Mouse (Mus musculus) embryonic facial prominence, embryonic 15.5 days (tissue): ENCODE measurements at regions not wholly inside any gene's neighbourhood (a gene's known extent, or its start where the extent isn't known, plus 50 kb on each side); places are given as distances from the start of the nearest gene placed in this dataset.

Experiments used
- ATAC-seq: fragments of 200-750 bp; cut with Nextera tagmentation; 2 replicates; pipeline ENCODE4 v1.8.0; 2017; ENCODE audit warnings: low read depth, moderate TSS enrichment; ENCODE audit not compliant: insufficient number of reproducible peaks, low FRiP score, low TSS enrichment
- H3K27ac ChIP-seq: fragments of 300-500 bp; sonication (generic); replicated peaks from 2 replicates; pipeline ENCODE4 v1.5.1; 2015; ENCODE audit warnings: mild to moderate bottlenecking, inconsistent platforms
- H3K27me3 ChIP-seq: fragments of 300-500 bp; sonication (generic); 2 replicates; pipeline ENCODE4 v1.6.1; 2015; ENCODE audit warnings: inconsistent platforms
- H3K36me3 ChIP-seq: fragments of 300-500 bp; sonication (generic); 2 replicates; pipeline ENCODE4 v1.6.1; 2015; ENCODE audit warnings: mild to moderate bottlenecking, inconsistent platforms
- H3K4me1 ChIP-seq: fragments of 300-500 bp; sonication (generic); 2 replicates; pipeline ENCODE4 v1.6.1; 2015; ENCODE audit warnings: inconsistent platforms
- H3K4me2 ChIP-seq: fragments of 300-500 bp; sonication (generic); replicated peaks from 2 replicates; pipeline ENCODE4 v1.6.1; 2015; ENCODE audit warnings: mild to moderate bottlenecking, inconsistent platforms
- H3K4me3 ChIP-seq: fragments of 300-500 bp; sonication (generic); replicated peaks from 2 replicates; pipeline ENCODE4 v1.5.1; 2015; ENCODE audit warnings: mild to moderate bottlenecking, inconsistent platforms
- H3K9ac ChIP-seq: fragments of 300-500 bp; sonication (generic); 2 replicates; pipeline ENCODE4 v1.6.1; 2015; ENCODE audit warnings: inconsistent platforms
- H3K9me3 ChIP-seq: fragments of 300-500 bp; sonication (generic); replicated peaks from 2 replicates; pipeline ENCODE4 v1.6.1; 2016; ENCODE audit warnings: inconsistent platforms
- WGBS: fragments of 180-500 bp; shearing (Covaris S2); methylation state at CpG from one replicate; pipeline ENCODE4 v1.1.7; 2015; 5-methylcytosine and 5-hydroxymethylcytosine counted together

GRCm38 (mm10) chr12:12620316-12620715, 321.4 kb downstream of the Mycn start:
- H3K9ac ChIP-seq: no peak overlapping the region
- H3K36me3 ChIP-seq: no peaks in the 10 kb centered on the region
- no peak overlapping the region for H3K27ac ChIP-seq
- H3K4me1 ChIP-seq: peaks cover 4% of the 10 kb centered on the region
- H3K27me3 ChIP-seq: no peaks in the 10 kb centered on the region
- no peak overlapping the region for H3K4me2 ChIP-seq
- WGBS: 72% methylated on average over 5 of the region's 5 CpGs
- no peaks in the 10 kb centered on the region for H3K9me3 ChIP-seq
- ATAC-seq: no peak
- H3K4me3 ChIP-seq: no peak overlapping the region

DNA sequence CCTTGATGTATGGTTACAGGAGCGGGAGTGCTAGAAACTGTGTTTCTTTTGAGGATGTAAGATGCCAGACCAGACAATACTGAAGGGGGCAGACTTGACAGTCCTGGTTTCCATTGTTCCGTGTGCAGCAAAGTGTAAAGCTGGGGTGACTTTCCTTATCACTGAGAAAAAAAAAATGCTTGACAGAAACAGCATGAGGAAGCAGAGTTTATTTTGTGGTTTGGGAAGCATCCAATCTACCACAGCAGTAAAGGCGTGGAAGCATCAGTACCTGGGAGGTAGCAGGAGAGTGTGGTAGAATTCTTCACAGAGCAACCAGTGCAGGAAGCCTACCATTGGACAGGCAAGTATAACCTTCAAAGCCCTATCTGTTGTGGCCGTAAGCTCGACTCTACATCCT, 322.3 kb downstream of the Mycn start:
- H3K27ac ChIP-seq: no peak overlapping the region
- H3K4me3 ChIP-seq: no peak overlapping the region
- H3K9ac ChIP-seq: no peak overlapping the region
- no peaks in the 10 kb centered on the region for H3K36me3 ChIP-seq
- WGBS: 61% methylated on average over 5 of the region's 5 CpGs
- peaks cover 4% of the 10 kb centered on the region for H3K4me1 ChIP-seq
- no peak overlapping the region for H3K4me2 ChIP-seq
- no peaks in the 10 kb centered on the region for H3K9me3 ChIP-seq
- no peaks in the 10 kb centered on the region for H3K27me3 ChIP-seq
- ATAC-seq: no peak

GRCm38 (mm10) chr12:12612520-12612919, 329.2 kb downstream of the Mycn start:
- Histone ChIP-seq H3K4me1 (no peaks in the 10 kb centered on the region), H3K9ac (no peak overlapping the region), H3K9me3 (no peaks in the 10 kb centered on the region), H3K4me3 (no peak overlapping the region), H3K27ac (no peak overlapping the region), H3K36me3 (no peaks in the 10 kb centered on the region), H3K4me2 (no peak overlapping the region), H3K27me3 (no peaks in the 10 kb centered on the region)
- ATAC-seq: no peak
- 85% methylated on average over 3 of the region's 3 CpGs for WGBS

DNA sequence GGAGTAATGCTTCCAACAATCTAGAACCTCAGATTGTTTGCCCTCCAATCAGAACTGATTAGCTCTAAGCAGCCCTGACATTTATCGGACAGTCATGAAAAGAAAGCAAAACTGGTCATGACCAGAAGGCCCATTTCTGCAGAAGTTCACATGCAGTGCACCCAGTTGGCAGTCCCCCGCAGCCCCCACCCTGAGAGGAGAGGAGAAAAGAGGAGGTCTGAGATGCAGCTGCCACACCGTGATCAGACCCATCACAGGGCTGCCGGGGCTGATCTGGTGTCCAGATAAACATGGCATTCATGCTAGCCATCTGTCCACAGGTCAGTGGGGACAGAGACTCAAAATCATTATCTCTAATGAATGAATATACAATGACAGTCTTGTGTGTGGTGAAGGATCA, 330.9 kb downstream of the Mycn start:
- Histone ChIP-seq H3K4me3 (no peak overlapping the region), H3K36me3 (no peaks in the 10 kb centered on the region), H3K4me2 (no peak overlapping the region), H3K27ac (no peak overlapping the region), H3K4me1 (no peaks in the 10 kb centered on the region), H3K27me3 (no peaks in the 10 kb centered on the region), H3K9ac (no peak overlapping the region), H3K9me3 (no peaks in the 10 kb centered on the region)
- ATAC-seq: no peak
- WGBS: 71% methylated on average over 4 of the region's 4 CpGs

GRCm38 (mm10) chr12:12607995-12608394, 333.7 kb downstream of the Mycn start:
- Histone ChIP-seq H3K36me3 (no peaks in the 10 kb centered on the region), H3K9me3 (no peaks in the 10 kb centered on the region), H3K4me1 (no peaks in the 10 kb centered on the region), H3K27me3 (no peaks in the 10 kb centered on the region), H3K9ac (no peak overlapping the region), H3K4me3 (no peak overlapping the region), H3K4me2 (no peak overlapping the region), H3K27ac (no peak overlapping the region)
- no peak for ATAC-seq
- 88% methylated on average over 4 of the region's 4 CpGs for WGBS

DNA sequence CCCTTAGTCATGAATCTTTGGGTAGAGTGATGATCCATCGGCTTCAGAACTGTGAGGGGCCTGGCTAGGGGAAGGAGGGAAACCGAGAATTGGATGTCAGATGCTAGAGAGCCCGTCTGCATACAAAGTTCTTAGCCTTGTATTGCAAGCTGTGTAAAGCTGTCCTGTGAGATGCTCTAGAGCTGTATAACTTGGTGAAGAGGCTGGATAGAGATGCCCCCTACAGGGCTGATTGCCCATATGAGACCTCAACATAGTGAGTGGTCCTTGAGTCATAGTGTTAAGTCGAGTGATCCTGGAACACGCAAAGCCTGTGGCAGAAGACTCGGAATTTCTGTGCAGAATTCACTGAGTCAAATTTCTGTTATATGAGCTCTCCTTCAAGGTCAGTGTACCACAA, 334.8 kb downstream of the Mycn start:
- Histone ChIP-seq H3K4me2 (no peak overlapping the region), H3K4me1 (no peaks in the 10 kb centered on the region), H3K27ac (no peak overlapping the region), H3K36me3 (no peaks in the 10 kb centered on the region), H3K27me3 (no peaks in the 10 kb centered on the region), H3K4me3 (no peak overlapping the region), H3K9ac (no peak overlapping the region), H3K9me3 (no peaks in the 10 kb centered on the region)
- WGBS: 86% methylated on average over 6 of the region's 6 CpGs
- ATAC-seq: no peak

GRCm38 (mm10) chr12:12605495-12605894, 336.2 kb downstream of the Mycn start:
- H3K36me3 ChIP-seq: no peaks in the 10 kb centered on the region
- H3K4me2 ChIP-seq: no peak overlapping the region
- H3K4me1 ChIP-seq: no peaks in the 10 kb centered on the region
- no peak overlapping the region for H3K9ac ChIP-seq
- no peak for ATAC-seq
- H3K4me3 ChIP-seq: no peak overlapping the region
- no peaks in the 10 kb centered on the region for H3K9me3 ChIP-seq
- H3K27me3 ChIP-seq: no peaks in the 10 kb centered on the region
- H3K27ac ChIP-seq: no peak overlapping the region
- WGBS: 94% methylated on average over 3 of the region's 3 CpGs

- no peak overlapping the region for H3K9ac ChIP-seq
- no peak overlapping the region for H3K4me3 ChIP-seq
- no peak overlapping the region for H3K27ac ChIP-seq
- H3K36me3 ChIP-seq: no peaks in the 10 kb centered on the region
- no peaks in the 10 kb centered on the region for H3K4me1 ChIP-seq
- no peaks in the 10 kb centered on the region for H3K27me3 ChIP-seq
- 42% methylated on average over 2 of the region's 2 CpGs for WGBS
- ATAC-seq: no peak
- H3K9me3 ChIP-seq: no peaks in the 10 kb centered on the region
- H3K4me2 ChIP-seq: no peak overlapping the region
Measured at GRCm38 (mm10) chr12:12601362-12601761, 339.4 kb downstream of the Fam49a start.

GRCm38 (mm10) chr12:12595399-12595798, 333.5 kb downstream of the Fam49a start:
- Histone ChIP-seq H3K9ac (no peak overlapping the region), H3K27me3 (no peaks in the 10 kb centered on the region), H3K4me2 (no peak overlapping the region), H3K27ac (no peak overlapping the region), H3K36me3 (no peaks in the 10 kb centered on the region), H3K4me1 (no peaks in the 10 kb centered on the region), H3K4me3 (no peak overlapping the region), H3K9me3 (no peaks in the 10 kb centered on the region)
- WGBS: 80% methylated on average over 3 of the region's 3 CpGs
- ATAC-seq: no peak

GRCm38 (mm10) chr12:12594567-12594966, 332.6 kb downstream of the Fam49a start:
- Histone ChIP-seq H3K4me2 (no peak overlapping the region), H3K27me3 (no peaks in the 10 kb centered on the region), H3K27ac (no peak overlapping the region), H3K4me1 (no peaks in the 10 kb centered on the region), H3K4me3 (no peak overlapping the region), H3K36me3 (no peaks in the 10 kb centered on the region), H3K9me3 (no peaks in the 10 kb centered on the region), H3K9ac (no peak overlapping the region)
- WGBS: 85% methylated on average over 3 of the region's 3 CpGs
- no peak for ATAC-seq

- Histone ChIP-seq H3K9me3 (no peaks in the 10 kb centered on the region), H3K27me3 (no peaks in the 10 kb centered on the region), H3K4me3 (no peak overlapping the region), H3K36me3 (no peaks in the 10 kb centered on the region), H3K4me1 (no peaks in the 10 kb centered on the region), H3K4me2 (no peak overlapping the region), H3K9ac (no peak overlapping the region), H3K27ac (no peak overlapping the region)
- 91% methylated on average over 2 of the region's 2 CpGs for WGBS
- ATAC-seq: no peak
Measured at GRCm38 (mm10) chr12:12593343-12593742, 331.4 kb downstream of the Fam49a start.

- Histone ChIP-seq H3K27ac (no peak overlapping the region), H3K36me3 (no peaks in the 10 kb centered on the region), H3K4me1 (no peaks in the 10 kb centered on the region), H3K9me3 (no peaks in the 10 kb centered on the region), H3K4me3 (no peak overlapping the region), H3K4me2 (no peak overlapping the region), H3K27me3 (no peaks in the 10 kb centered on the region), H3K9ac (no peak overlapping the region)
- 47% methylated on average over 8 of the region's 8 CpGs for WGBS
- ATAC-seq: no peak
Measured at GRCm38 (mm10) chr12:12590753-12591291, 328.9 kb downstream of the Fam49a start.
